Mouse (Mus musculus) midbrain, embryonic 15.5 days (tissue): Measurements from ENCODE around the gene Mpp4. TPM values are rescaled to one million over a fixed set of nuclear protein-coding genes. Genes with fewer than 3 reads are reported as not detected.

Source experiments
- ATAC-seq: fragments of 200-750 bp; cut with Nextera tagmentation; replicated peaks from 2 replicates; pipeline ENCODE4 v1.8.0; 2017; ENCODE audit warnings: moderate TSS enrichment
- H3K27ac ChIP-seq: fragments of 300-500 bp; sonication (generic); 2 replicates; pipeline ENCODE4 v1.5.1; 2015; ENCODE audit warnings: mild to moderate bottlenecking, inconsistent platforms
- H3K27me3 ChIP-seq: fragments of 300-500 bp; sonication (generic); replicated peaks from 2 replicates; pipeline ENCODE4 v1.6.1; 2015; ENCODE audit warnings: inconsistent platforms
- H3K36me3 ChIP-seq: fragments of 300-500 bp; sonication (generic); replicated peaks from 2 replicates; pipeline ENCODE4 v1.6.1; 2015; ENCODE audit warnings: inconsistent platforms
- H3K4me1 ChIP-seq: fragments of 300-500 bp; sonication (generic); 2 replicates; pipeline ENCODE4 v1.6.1; 2015; ENCODE audit warnings: inconsistent platforms
- H3K4me2 ChIP-seq: fragments of 300-500 bp; sonication (generic); 2 replicates; pipeline ENCODE4 v1.6.1; 2015; ENCODE audit warnings: inconsistent platforms, mild to moderate bottlenecking, moderate library complexity
- H3K4me3 ChIP-seq: fragments of 300-500 bp; sonication (generic); 2 replicates; pipeline ENCODE4 v1.5.1; 2015; ENCODE audit warnings: mild to moderate bottlenecking, inconsistent platforms
- H3K9ac ChIP-seq: fragments of 300-500 bp; sonication (generic); 2 replicates; pipeline ENCODE4 v1.6.1; 2015; ENCODE audit warnings: mild to moderate bottlenecking, inconsistent platforms
- H3K9me3 ChIP-seq: fragments of 300-500 bp; sonication (generic); 2 replicates; pipeline ENCODE4 v1.6.1; 2016; ENCODE audit warnings: inconsistent platforms
- WGBS: fragments of 180-500 bp; shearing (Covaris S2); methylation state at CpG from one replicate; pipeline ENCODE4 v1.1.7; 2015; ENCODE audit warnings: mixed read lengths; 5-methylcytosine and 5-hydroxymethylcytosine counted together
- polyA plus RNA-seq: library from polyadenylated mRNA; unstranded; fragments of >200 nt; fragmentation: Nextera tagmentation; extraction: Ambion mirVana; gene quantifications from 2 replicates; pipeline ENCODE4 v1.2.1, GENCODE M21; 2015

The Mpp4 gene
- polyA plus RNA-seq, 1 experiment from 2014 or later = 1.2 TPM

GRCm38 (mm10) chr1:59125558-59125957 lies 37.6 kb downstream of the Mpp4 start:
- Histone ChIP-seq H3K36me3 (no peaks in the 10 kb centered on the region), H3K9ac (no peak overlapping the region), H3K9me3 (no peaks in the 10 kb centered on the region), H3K27ac (no peak overlapping the region), H3K4me3 (no peak overlapping the region), H3K27me3 (no peaks in the 10 kb centered on the region), H3K4me2 (no peak overlapping the region), H3K4me1 (peaks cover 4% of the 10 kb centered on the region; the same call in 1 of the 2 replicates)
- no peak for ATAC-seq
- 83% methylated on average over 5 of the region's 5 CpGs for WGBS

- H3K27me3 ChIP-seq = no peaks in the 10 kb centered on the region
- peaks cover 18% of the 10 kb centered on the region for H3K4me1 ChIP-seq
- peak; percentile 99 for ATAC-seq
- H3K9ac ChIP-seq = peak within 1 kb of the TSS; percentile 99
- no peaks in the 10 kb centered on the region for H3K36me3 ChIP-seq
- H3K4me2 ChIP-seq = peak within 1 kb of the TSS; percentile 93
- 1% methylated on average over 74 of the region's 74 CpGs for WGBS
- H3K27ac ChIP-seq = peak within 1 kb of the TSS; percentile 93
- H3K4me3 ChIP-seq = peak within 1 kb of the TSS; percentile 94
- no peaks in the 10 kb centered on the region for H3K9me3 ChIP-seq
These were observed 43.3 kb downstream of the Mpp4 start, which contains the start of gene Tmem237 for GRCm38 (mm10) chr1:59119720-59120457. Gene Tmem237 (minus strand): TSS chr1:59120408.

- Histone ChIP-seq H3K27ac (no peak overlapping the region), H3K4me3 (no peak overlapping the region), H3K4me2 (no peak overlapping the region), H3K9ac (no peak overlapping the region), H3K36me3 (peaks cover 36% of the 10 kb centered on the region), H3K9me3 (no peaks in the 10 kb centered on the region), H3K4me1 (no peaks in the 10 kb centered on the region), H3K27me3 (no peaks in the 10 kb centered on the region)
- WGBS = 89% methylated on average over 8 of the region's 8 CpGs
- no peak for ATAC-seq
These were observed 52.7 kb downstream of the Mpp4 start for GRCm38 (mm10) chr1:59110524-59110923.

GRCm38 (mm10) chr1:59102071-59102470 lies 61.1 kb downstream of the Mpp4 start:
- no peak for ATAC-seq
- H3K36me3 ChIP-seq = peaks cover 33% of the 10 kb centered on the region
- H3K4me1 ChIP-seq = no peaks in the 10 kb centered on the region
- no peaks in the 10 kb centered on the region for H3K27me3 ChIP-seq
- H3K4me3 ChIP-seq = no peak overlapping the region
- no peak overlapping the region for H3K9ac ChIP-seq
- H3K9me3 ChIP-seq = no peaks in the 10 kb centered on the region
- no peak overlapping the region for H3K27ac ChIP-seq
- 96% methylated on average over 6 of the region's 6 CpGs for WGBS
- H3K4me2 ChIP-seq = no peak overlapping the region

GRCm38 (mm10) chr1:59101020-59101419 lies 62.2 kb downstream of the Mpp4 start:
- H3K36me3 ChIP-seq = peaks cover 25% of the 10 kb centered on the region
- no peak for ATAC-seq
- no peaks in the 10 kb centered on the region for H3K4me1 ChIP-seq
- H3K27ac ChIP-seq = no peak overlapping the region
- no peak overlapping the region for H3K4me2 ChIP-seq
- H3K27me3 ChIP-seq = no peaks in the 10 kb centered on the region
- 92% methylated on average over 5 of the region's 5 CpGs for WGBS
- no peaks in the 10 kb centered on the region for H3K9me3 ChIP-seq
- H3K4me3 ChIP-seq = no peak overlapping the region
- H3K9ac ChIP-seq = no peak overlapping the region

- Histone ChIP-seq H3K27ac (no peak within 1 kb of the TSS), H3K4me2 (no peak within 1 kb of the TSS), H3K9me3 (no peaks in the 10 kb centered on the region), H3K9ac (no peak within 1 kb of the TSS), H3K27me3 (no peaks in the 10 kb centered on the region), H3K4me3 (no peak within 1 kb of the TSS), H3K36me3 (0 out of 2 replicates have a peak, but pooled peaks cover 5% of the 10 kb centered on the region), H3K4me1 (no peaks in the 10 kb centered on the region)
- ATAC-seq = no peak
- 95% methylated on average over 19 of the region's 19 CpGs for WGBS
These were observed 68.5 kb downstream of the Mpp4 start, which contains the start of gene C2cd6 for GRCm38 (mm10) chr1:59094705-59095104. Gene C2cd6 (minus strand): TSS chr1:59094900.

Other genes starting within 250 kb of the Mpp4 start
- gene Trak2, start 190.0 kb downstream of the Mpp4 start, polyA plus RNA-seq = 18.3 and 18.7 TPM in 2 replicates
- 116 and 117 TPM in 2 replicates for gene Stradb, start 189.9 kb downstream of the Mpp4 start, polyA plus RNA-seq
- gene C2cd6, start 68.5 kb downstream of the Mpp4 start, polyA plus RNA-seq = 0.17 TPM in 1 of 2 replicates, not detected in the other
- 41.0 and 46.5 TPM in 2 replicates for gene Tmem237, start 43.0 kb downstream of the Mpp4 start, polyA plus RNA-seq
- 21.5 and 23.1 TPM in 2 replicates for gene Als2, start 73.8 kb upstream of the Mpp4 start, polyA plus RNA-seq
- gene Cdk15, start 93.5 kb upstream of the Mpp4 start, polyA plus RNA-seq = 1.4 and 1.8 TPM in 2 replicates